Mouse (Mus musculus) right cerebral cortex, postnatal 14 days (tissue): ENCODE data around the gene Nemf.
"Not testable (repeated sequence)": the region's sequence is repeated elsewhere in the genome, so short reads cannot be mapped to it uniquely, and the experiment has no call there.

ENCODE experiments used
- DNase-seq: peaks from one replicate; pipeline ENCODE4 v3.0.0; 2022

Nemf gene

DNA sequence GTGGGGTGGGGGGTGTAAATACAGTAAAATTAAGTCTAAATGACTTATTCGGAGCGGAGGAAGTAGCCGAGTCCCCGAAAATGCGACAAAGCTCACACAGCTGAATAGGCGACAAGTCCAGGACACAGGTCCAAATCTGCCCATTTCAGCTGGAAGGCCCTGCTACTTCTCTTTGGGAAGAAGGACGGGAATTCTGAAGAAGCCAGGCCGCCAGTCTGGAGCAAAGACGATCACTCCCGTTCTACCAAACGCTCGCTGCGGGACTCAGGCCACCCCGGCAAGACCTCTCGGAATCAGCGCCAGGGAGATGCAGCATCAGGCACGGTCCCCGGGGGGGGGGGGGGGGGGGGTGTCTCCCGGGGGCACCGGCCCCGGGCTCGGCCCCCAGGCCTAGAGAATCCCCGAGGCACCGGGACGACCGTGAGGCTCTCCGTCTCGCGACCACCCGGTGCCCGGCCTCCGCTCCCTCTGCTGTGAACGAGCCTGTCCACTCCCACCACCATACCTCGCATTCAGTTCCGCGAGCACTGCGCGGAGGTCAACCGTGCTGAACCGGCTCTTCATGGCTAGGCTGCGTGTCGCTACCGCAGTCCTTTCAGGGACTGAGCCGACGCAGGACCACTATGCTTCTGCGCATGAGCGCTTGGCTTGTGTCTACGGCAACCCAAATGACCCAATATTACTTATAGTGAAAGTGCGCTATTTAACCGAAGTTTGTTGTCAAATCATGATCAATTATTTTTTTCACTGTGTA, at the start of gene Nemf:
Gene Nemf, minus strand, starts transcription at position 620 of the 754 bp plus-strand sequence.
- DNase-seq, result peak; percentile 79

DNA sequence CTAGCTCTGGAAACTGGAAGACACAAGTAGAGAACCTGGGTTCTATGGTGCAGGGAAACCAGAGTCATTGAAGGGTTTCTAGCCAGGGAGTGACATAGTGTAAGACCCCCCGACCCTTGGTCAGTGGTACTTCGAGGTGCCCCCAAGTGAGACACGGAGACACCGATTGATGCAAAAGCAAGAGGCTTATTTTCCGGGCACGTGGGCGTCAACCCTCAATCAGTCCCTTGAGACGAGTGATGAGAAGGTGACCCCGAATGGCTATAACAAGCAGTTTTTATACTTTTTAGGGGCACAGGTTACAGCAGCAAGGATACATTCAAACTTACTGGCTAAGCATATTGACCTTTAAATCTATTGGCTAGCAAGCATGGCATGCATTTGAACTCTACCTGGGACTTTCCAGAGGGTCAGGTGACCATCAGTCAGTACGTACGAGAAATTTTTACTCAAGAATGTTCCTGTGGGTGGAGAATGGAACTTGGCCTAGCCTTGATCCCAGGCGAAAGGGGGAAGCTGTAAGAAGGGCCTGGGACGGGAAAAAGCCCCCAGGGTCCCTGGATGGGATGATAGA, 45.7 kb upstream of the Nemf start:
- no peak for DNase-seq

DNA sequence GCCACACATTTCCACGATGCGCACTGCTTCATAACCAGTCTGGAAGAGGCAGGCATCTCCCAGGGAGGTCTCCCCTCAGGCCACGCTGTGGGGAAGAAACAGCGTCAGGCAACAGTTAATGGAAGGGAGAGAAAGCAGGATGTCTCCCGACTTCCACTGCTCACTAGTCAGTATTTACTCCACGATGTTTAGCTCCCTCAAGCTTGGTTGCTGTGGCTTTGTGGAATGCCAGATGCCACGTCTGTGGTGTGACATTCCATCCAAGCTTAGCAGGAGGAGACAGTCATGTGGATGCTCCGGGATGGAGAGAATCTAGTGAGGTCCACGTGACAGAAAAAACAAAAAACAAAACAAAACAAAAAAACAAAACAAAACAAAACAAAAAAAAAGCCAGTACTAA, 45.1 kb upstream of the Nemf start:
- DNase-seq, result no peak

- no peak for DNase-seq
Measured at GRCm38 (mm10) chr12:69400871-69401286, 43.9 kb upstream of the Nemf start.

GRCm38 (mm10) chr12:69400367-69400766, 43.4 kb upstream of the Nemf start:
- no peak for DNase-seq

GRCm38 (mm10) chr12:69394456-69394855, 37.5 kb upstream of the Nemf start:
- DNase-seq, result no peak

GRCm38 (mm10) chr12:69393076-69393475, 36.1 kb upstream of the Nemf start:
- no peak for DNase-seq

DNA sequence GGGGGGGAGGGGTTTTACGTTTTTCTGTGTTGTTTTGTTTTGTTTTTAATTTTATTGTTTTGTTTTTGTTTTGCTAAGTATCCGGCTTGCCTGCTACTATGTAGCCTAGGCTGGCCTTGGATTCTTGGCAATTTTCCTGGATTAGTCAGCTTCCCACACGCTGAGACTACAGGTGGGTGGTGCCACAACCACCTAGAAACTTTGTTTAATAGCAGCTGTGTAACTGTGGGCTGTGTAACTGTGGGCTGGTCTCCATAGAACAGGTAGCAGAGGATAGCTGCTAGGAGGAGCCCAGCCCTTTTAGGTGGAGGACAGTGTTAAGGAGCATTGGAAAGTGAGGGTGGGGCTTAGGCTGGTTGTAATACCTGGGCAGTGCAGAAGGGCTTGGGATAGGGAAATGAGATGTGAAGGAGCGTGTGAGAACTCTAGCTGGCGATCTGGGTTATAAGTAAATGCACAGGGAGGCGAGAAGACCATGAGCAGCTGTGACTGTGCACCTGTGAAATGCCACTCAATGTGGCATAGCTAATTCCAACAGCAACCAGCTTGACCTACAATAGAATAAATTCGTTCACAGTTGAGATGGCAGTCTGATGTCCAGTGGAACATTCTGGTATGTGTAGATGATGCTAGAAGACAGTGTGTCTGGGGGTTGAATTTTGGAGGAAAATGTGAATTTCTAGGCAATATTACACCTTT, 33.2 kb upstream of the Nemf start:
- no peak for DNase-seq

- peak; percentile 14 for DNase-seq
Measured at GRCm38 (mm10) chr12:69389273-69389938, 32.4 kb upstream of the Nemf start.

DNA sequence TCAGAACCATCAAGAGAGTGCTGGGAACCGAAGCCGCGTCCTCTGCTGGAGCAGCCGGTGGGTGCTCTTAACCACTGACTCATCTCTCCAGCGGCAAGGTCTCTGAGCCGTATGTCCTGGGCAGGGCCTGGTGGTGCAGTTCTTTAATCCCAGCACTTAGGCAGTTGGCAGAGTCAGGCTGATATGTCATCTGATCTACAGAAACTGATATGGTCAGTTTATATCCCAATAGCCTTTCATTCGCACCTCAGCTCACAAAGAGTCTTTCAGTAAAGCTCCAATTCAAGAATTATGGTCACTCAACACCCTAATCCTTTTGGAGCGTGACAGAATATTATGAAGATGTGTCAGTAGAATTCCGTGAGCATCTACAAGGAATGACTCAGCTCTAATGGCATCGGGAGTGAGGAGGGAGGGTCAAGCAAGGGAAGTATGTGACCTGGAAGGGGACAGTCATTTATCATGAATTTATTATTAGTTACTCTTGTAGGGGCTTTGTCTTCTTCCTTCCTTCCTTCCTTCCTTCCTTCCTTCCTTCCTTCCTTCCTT, 31.4 kb upstream of the Nemf start:
- DNase-seq, result no peak

GRCm38 (mm10) chr12:69386281-69386732, 29.3 kb upstream of the Nemf start:
- not testable (repeated sequence) for DNase-seq

DNA sequence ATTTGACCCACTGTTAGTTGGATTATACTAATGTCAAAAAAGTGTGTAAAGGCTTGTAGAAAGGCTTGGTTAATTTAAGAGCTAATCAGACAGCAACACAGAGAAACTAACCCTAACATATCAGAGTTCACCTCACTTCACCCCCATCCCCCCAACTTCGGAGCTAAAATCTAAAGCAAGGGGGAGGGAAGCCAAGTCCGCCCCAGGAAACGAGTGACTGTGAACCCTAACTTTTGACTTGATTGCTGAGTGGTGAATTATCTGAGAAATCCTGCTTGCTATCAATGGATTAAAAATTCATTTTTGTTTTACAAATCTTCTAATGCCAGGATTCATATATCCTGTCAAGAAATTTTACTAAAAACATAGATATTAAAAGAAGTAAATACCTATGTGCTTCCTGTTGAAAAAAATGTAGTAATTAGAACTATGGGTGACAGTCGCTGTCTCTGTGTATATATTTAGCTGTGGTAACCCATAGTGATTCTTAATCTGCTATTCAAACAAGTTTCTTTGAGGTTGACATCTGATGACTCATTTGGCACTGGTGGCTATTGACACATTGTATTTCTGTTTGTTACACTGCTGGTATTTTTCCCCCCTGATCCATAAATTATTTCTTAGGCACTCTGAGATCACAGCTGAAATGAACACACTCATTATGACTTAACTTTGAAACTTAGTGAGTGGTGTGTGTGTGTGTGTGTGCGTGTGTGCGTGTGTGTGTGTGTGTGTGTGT, 28.7 kb upstream of the Nemf start:
- DNase-seq, result no peak

GRCm38 (mm10) chr12:69384606-69385005, 27.6 kb upstream of the Nemf start:
- no peak for DNase-seq

DNA sequence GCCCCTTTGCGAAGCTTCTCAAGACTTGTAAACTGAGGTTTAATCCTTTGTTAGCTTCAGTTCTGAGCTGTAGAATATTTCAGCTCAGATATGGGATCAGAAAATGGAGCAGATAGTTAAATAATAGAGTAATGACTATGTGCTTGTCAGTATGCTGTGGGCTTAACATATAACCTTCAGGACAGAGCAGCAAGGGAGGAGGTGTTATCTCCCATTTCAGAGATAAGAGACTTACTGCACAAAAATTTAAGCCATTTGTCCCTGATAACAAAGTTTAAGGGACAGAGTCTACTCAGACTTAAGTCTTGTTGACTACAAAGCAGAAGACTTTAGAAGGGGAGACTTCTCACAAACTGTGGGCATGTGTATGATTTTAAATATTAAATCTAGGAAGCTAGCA, 25.9 kb upstream of the Nemf start:
- DNase-seq, result no peak

DNA sequence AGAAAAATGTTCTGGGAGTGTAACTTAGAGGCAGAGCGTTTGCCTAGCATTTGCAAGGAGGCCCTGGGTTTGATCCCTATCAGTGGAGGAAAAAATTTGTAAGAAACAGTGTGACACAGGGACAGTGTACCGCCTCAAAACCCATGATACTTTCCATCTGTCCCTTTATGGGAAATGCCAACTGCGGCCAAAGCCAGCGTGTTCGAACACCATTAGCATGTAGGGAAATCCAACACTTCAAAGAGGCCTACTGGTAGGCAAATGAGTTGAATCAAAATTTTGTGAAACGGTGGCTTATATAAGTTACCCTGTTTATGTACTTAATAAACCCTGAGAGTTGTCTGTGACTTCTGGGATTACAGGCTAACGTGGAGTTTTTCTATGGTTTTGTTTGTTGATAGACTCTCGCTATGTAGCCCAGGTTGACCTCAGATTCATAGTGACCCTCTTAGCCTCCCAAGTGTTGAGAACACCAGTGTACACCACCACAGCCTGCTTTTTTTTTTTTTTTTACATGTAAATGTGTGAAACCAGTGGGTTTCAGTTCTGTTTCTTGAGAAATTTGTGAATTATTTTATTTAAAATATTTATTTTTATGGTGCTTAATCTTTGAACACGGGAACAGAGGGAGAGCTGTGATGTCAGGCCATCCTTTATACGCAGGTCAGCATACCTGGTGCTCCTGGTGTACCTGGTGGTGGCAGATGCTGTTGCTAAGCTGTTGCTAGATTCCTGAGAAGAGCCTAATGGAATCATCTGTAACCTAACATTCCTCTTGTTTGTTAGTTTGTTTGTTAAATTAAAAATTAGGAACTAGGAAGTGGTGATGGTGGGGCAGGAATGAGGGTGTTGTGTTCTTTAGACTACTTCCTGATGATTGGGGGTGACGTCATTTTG, 21.8 kb upstream of the Nemf start:
- DNase-seq, result no peak

GRCm38 (mm10) chr12:69377636-69378035, 20.7 kb upstream of the Nemf start:
- not testable (repeated sequence) for DNase-seq

DNA sequence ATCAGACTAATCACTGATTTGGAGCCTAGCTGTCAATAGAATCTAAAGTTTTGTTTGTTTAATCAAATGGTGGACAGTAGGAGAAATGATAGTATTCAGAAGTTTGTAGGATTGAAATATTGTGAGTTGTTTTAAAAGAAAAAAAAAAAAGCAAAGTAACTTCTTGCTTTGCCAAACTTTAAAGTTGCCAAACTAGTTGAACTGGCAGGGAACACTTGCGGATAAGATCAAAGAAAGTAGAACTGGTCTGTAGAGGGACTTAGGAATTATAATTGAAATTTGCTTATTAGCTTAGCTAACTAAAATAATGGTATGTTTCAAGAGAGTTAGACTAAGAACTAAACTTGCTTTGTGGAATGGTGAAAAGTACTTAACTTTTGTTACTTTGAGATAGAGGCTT, 20.2 kb upstream of the Nemf start:
- no peak for DNase-seq

- DNase-seq, result no peak
Measured at GRCm38 (mm10) chr12:69376132-69376531, 19.2 kb upstream of the Nemf start.

- DNase-seq, result no peak
Measured at GRCm38 (mm10) chr12:69373850-69374766, 17.1 kb upstream of the Nemf start.

DNA sequence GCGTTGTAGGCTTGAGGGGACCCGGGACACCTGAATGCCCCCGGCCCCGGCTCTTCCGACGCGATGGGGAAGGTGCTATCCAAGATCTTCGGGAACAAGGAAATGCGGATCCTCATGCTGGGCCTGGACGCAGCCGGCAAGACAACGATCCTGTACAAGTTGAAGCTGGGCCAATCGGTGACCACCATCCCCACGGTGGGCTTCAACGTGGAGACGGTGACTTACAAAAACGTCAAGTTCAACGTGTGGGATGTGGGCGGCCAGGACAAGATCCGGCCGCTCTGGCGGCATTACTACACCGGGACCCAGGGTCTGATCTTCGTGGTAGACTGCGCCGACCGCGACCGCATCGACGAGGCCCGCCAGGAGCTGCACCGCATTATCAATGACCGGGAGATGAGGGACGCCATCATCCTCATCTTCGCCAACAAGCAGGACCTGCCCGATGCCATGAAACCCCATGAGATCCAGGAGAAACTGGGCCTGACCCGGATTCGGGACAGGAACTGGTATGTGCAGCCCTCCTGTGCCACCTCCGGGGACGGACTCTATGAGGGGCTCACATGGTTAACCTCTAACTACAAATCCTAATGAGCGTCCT, 15.9 kb upstream of the Nemf start:
- peak; percentile 20 for DNase-seq
